Mouse (Mus musculus): Measurements from ENCODE around the gene Selenoi.
"Not testable (repeated sequence)": the region's sequence is repeated elsewhere in the genome, so short reads cannot be mapped to it uniquely, and the experiment has no call there.

The Selenoi gene

DNA sequence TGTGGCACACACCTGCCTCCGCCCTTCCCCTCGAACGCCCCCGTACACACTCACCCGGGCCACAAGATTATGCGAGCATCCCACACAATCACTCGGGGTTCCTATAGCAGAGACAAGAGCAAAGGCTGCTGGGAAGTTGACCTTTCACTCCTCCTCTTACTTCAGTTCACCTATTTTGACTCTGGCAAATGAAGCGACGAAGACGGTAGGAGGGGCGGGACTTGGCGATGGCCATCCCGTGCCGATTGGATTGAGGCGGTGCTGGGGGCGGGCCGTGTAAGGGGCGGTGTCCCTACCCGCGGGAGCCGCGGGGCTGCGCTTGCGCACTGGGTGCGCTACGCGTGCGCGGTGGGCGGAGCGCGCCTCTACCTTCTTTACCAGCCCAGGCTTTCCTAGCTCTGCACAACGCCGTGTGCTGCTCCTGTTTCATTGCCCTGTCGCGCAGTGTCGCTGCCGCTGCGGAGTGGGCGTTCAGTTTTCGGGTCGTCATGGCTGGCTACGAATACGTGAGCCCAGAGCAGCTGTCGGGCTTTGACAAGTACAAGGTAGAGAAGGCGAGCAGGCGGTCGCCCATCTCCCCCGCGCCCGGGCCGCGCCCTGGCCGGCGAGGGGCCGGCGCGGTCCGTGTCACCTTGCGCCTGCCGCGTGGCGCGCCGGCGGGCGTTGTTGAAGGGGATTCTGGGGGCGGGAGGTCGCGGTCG, at the start of gene Selenoi:
Gene Selenoi (plus strand): TSS at position 311 of the 701 bp plus-strand sequence.
- peak; percentile 97 to 99 for DNase-seq (ENCODE audit: low spot score in 2 of 2)

DNA sequence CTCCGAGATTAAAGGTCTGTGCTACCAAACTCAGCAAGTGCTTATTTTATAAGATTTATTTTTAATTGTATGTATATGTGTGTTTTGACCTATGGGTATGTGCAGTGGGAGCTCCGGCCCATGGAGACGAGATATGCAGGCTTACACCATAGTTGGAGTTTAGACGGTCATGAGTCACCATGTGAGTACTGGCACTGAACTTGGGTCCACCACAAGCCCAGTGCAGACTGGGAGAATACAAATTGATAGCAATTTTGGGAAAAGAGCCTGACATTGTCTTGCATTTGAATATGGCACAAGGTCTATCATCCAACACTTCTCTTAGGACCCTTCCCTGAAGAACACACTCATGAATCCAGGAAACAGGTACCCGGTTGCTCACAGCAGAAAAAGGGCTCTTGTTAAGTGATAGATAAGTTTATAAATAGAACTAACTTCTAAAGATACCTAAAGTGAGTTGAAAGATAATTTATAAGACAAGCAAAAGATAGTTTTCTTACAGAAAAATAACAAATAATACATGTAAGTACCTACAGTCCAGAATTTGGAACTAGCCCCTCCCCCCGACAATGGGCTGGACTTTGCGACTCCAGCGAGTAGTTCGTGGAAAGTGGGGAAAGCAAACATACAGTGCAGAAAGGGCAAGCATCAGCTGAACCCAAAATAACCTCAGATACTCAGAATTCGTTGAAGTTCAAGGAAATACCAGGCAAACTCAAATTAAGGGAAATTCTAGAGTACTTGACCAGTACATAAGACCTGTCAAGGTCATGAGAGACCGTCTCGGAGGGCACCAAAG, 44.5 kb upstream of the Selenoi start:
- no peak for DNase-seq (ENCODE audit: low spot score in 2 of 2)

DNA sequence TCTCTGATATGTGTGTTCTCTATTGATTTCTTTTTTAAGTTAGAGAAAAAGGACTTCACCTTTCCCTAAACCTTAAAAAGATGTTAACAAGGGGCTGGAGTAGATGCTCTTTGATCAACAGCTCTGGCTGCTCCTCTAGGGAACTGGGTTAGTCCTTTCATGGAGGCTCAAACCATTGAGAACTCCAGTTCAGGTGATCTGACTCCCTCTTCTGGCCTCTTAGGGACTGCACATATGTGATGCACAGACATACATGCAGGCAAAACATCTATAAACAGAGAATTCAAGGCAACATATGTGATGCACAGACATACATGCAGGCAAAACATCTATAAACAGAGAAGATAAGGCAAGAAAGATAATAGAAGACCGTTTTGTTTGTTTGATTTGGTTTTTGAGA, 39.9 kb upstream of the Selenoi start:
- DNase-seq (ENCODE audit: low spot score in 2 of 2): no peak

DNA sequence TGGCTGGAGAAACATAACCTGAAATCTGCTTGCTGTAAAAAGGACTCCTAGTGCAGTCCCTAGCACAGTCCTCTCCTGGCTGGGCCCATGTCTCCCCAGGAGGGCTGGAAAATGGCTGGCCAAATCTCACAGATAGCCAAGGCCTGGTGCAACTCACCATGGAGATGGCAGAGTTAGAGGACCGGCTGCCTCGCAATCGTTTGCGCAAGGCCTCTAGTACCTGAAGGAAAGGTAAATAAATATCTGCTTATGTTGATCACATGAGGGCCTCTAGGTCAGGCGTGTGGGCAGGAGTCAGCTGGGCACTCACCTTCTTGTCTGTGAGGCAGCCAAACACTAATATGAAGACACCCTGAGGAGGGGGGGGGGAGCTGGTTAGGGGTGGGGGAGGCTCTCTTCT, 37.0 kb upstream of the Selenoi start:
- no peak for DNase-seq (ENCODE audit: low spot score in 2 of 2)

DNA sequence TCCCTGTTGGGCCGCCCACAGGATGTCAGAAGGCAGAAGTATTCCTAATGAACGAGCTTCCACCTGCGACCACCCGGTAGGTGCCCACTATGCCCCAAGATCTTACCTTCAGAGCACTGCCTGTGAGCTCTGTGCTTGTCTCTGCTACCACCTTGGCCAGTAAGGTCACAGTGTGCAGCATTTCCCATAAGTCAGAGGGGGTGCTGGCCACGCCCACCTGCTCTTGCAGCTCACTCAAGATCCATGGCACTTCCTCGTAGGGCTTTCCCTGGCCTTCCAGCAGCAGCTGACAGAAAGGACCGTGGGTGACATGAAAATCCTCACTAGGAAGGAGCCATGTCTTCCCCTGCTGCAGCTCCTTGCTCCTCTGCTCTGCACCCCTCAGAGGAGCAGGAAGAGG, 34.1 kb upstream of the Selenoi start:
- DNase-seq (ENCODE audit: low spot score in 2 of 2): no peak

DNA sequence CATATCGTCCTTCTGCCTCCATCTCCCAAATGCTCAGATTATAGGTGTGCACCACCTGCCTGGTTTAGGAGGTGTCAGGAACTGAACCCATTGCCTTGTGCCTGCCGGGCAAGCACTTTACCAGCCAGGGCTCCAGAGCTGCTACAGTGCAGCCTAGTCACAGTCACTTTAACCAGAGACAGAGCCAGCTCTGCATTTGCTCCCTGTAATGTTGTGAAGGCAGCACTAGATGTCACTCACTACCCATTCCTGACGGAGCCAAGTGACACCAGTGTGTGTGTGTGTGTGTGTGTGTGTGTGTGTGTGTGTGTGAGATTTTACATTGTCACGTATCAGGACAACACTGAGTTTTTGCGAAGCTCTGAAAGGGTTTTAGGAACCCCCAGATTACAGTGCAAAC, 30.9 kb upstream of the Selenoi start:
- DNase-seq (ENCODE audit: low spot score in 2 of 2): no peak

DNA sequence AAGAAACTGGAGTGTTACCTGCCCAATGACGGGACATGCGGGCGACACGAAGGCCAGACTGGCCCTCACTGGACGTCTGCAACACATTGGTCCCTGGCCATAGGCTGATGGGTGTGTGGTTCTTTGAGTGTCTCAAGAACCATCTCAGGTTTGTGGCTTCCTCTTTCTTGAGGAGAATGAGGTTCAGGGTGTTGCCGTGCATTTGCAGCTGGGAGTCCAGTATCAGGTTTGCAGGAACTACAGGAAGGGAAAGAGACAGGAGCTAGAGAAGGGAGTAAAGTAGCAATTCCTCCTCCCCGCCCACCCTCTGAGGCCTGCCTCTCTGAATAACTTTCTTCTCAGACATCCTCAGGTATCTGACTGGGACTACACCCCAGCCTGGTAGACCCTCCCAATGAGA, 30.2 kb upstream of the Selenoi start:
- no peak for DNase-seq (ENCODE audit: low spot score in 2 of 2)

DNA sequence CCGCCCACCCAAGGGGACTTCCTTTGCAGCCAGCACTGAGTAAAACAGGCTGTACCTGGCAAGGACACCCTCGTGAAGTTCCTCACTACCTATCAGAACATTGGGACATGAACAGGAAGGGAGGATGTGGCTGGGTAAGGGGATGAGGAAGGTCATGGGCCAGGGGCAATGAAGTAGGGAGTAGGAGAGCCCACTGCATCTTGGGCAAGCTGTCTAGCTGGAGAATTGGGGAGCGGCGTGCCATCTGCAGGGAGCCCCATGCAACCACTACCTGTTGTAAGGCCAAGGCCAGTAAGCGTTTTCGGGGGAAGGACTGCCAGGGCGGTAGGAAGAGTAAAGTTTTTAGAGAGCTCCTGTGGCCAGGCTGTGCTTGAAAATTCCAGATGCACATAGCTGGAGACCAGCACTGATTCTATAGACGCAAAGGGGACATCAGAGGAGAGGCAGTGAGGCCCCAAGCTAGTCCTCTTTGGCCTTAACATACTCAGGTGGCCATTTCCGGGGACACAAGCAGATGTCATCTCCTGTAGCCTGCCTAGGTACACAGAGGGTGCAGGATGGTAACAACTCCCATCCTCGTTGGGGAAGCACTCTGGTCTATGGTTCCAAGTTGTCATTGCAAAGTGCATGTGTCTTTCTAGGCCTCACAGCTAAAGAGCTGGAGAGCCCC, 29.0 kb upstream of the Selenoi start:
- DNase-seq (ENCODE audit: low spot score in 2 of 2): no peak

DNA sequence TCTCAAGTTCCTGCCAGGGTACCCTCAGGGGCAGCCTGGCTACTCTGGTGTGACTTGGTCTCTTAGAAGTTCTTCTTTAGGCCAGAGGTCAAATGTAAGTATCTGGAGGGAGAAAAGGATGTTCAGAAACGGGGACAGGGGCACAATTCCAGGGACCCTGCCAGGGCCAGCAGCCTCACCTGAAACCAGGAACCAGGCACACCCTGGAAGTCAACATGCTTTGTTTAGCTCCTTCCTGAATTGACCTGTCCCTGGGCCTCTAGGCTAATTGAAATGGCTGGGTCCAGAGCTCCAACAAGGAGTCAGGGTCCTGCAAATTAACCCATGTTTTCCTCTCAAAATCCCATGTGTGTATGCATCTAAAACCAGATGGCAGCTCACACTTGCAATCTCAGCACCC, 27.9 kb upstream of the Selenoi start:
- DNase-seq (ENCODE audit: low spot score in 2 of 2): no peak

DNA sequence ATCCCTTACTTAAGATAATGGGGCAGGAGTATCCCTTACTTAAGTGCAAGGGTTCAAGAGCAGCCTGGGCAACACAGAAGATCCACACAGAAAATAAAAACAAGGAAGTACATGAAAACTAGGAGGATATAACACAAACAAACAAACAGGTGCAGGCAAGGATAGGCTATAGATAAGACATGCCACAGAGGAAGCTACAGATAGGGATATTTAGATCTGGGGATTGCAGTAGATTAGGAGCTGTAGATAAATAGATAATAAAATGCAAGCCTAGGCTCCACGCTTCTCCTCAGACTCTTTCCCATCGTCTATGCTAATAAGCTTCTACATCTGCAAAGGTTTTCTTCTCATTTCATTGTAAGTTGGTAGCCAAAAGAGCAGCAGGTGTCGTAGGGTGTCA, 27.3 kb upstream of the Selenoi start:
- no peak for DNase-seq (ENCODE audit: low spot score in 2 of 2)

DNA sequence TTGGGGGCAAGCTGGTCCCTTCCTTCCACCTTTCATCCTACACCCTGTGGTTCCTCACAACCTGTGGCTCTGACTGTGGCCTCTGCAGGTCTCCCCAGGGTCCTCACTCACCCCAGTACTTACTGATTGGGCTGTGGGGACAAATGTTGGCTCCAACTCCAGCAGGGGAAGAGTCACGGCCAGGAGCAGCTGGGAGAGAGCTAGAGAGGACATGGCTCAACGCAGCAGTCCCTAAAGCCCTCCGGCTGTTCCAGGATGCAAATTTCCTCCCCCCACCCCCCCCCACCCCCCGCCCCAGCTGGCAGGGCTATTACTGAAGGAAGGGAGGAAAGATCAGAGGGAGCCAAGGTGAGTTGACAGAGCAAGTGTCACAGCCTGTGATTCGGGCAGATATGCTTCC, 26.9 kb upstream of the Selenoi start, which contains the start of gene Adgrf3:
Gene Adgrf3 (minus strand): TSS at position 230 of the 400 bp plus-strand sequence.
- DNase-seq (ENCODE audit: low spot score in 2 of 2): no peak

DNA sequence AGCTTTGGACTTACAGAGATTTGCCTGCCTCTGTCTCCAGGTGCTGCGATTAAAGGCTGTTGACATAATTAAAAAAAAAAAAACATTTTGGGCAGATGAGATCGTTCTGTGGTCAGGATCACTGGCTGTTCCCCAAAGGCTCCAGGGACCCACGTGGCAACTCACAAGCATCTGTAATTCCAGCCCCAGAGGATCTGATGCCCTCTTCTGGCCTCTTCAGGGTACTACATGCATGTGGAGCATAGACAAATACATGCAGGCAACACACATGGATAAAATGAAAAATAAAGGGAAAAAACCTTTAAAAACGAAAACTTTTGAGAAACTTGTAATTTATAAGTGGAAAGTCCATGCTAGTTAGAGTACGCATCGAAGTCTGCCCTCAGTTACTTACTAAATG, 25.1 kb upstream of the Selenoi start:
- DNase-seq (ENCODE audit: low spot score in 2 of 2): no peak

DNA sequence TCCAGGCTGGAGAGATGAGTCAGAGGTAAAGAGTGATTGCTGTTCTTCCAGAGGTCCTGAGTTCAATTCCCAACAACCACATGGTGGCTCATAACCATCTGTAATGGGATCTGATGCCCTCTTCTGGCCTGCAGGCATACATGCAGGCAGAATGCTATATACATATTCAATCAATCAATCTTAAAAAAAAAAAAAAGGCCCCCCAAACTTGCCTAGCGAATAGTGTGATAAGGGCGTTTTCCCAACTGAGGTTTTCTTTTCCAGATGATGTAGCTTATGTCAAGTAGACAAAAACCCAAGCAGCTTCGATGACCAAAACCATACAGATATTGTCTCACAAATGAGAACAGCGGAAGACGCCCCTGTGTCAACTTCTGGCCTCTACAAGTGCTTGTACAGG, 21.6 kb upstream of the Selenoi start:
- not testable (repeated sequence) for DNase-seq (ENCODE audit: low spot score in 2 of 2)

DNA sequence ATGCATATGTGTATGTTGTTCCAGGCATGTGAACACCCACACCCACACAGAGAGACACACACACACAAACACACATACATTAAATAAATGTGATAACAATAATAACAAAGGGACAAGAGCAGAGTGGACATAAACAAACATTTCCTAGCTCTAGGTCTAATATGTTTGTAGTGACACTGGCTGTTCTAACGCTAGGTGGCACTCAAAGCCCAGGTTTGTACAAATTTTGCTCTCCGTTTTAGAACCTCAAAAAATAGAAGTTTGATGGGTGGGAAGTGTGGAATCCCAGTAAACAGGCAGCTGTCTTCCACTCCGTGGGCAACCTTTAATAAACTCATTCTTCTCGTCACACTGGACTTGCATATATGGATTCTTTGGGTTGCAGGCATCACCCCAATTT, 17.5 kb upstream of the Selenoi start:
- peak; percentile 24 to 44 for DNase-seq (ENCODE audit: low spot score in 2 of 2)

DNA sequence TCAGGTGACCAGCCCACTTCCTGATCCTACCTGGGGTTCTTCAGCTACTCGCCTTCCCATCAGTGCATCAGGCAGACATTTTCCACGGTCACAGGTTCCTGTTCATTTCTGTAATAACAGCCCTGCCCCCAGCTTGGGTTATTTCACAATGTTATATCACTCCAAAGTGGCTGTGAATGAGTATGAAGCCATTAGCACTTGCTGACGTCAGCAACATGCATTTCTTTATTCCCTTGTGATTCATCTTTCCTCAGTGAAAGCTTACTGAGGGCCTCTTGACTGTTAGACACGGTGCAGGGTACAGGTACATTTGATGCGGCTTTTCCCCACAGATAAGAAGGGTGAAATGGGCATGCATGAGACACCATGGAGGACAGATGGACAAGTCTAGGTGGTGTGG, 16.4 kb upstream of the Selenoi start:
- DNase-seq (ENCODE audit: low spot score in 2 of 2): no peak

DNA sequence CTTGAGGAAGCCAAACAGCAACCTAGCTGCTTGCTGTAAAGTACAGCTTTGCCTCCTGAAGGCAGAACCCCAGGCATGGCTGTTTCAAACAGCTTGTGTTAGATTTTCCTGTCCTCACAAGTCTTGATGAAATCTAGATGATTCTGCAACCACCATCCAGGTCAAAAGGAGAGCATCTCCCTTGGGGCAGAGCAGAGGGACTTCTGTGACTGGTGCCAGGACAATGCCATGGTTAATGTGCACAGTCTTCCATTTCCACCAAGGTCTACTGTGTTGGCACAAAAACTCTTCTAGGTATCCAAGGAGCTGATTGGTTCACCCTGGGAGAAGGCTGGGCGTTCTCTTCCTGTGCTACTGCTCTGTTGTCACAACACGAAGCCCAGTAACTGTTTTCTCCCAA, 12.7 kb upstream of the Selenoi start:
- DNase-seq (ENCODE audit: low spot score in 2 of 2): no peak

DNA sequence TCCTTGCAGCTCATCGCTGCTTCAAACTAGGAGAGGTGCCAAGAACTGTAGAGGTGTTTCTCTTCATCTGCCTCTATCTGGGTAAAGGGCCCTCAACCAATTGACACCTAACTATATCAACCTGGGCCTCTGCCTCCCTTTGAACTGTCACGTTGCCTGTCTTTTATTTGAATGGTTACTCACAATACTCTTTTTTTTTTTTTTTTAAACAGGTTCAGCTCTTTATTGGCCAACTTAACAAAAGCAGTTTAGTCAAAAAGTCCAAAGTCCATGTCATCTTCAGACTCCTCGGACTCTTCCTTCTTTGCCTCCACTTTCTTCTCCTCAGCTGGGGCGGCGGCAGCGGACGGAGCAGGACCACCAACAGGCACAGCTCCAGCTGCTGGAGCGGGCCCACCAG, 11.7 kb upstream of the Selenoi start:
- DNase-seq (ENCODE audit: low spot score in 2 of 2): no peak

DNA sequence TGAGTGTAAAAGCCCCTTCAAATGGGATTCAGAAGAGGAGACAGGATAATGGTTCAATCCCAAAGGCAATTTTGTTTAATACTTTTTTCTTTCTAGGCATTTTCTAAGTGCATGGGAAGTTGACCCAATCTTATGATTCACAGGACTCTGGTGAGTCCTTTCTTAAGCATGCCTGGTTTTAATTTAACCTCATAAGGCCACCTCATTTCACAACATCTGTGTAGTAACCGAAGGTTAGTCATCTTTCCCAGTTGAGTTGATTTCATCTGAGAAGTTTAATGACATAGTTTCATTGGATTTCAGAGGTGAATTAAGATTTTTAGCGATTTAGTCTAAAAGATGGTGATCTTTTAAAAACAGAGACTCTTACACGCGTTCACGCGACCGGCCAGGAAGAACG, 9.7 kb upstream of the Selenoi start:
- no peak for DNase-seq (ENCODE audit: low spot score in 2 of 2)

DNA sequence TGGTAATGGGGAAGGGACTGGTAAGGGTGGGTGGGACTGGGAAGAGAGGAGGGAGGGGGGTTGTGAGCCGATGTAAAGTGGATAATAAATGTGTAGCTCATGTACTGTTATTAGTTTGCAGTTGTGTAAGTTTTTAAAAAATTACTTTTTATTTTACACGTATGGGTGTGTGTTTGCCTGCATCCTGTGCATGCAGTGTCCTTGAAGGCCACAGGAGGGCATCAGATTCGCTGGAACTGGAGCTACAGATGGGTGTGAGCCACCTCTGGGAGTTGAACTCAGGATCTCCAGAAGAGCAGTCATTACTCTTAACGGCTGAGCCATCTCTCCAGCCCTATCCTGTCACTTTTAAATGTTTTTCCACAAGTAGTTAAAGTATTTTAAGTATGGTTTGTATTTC, 1.5 kb upstream of the Selenoi start:
- no peak for DNase-seq (ENCODE audit: low spot score in 2 of 2)

DNA sequence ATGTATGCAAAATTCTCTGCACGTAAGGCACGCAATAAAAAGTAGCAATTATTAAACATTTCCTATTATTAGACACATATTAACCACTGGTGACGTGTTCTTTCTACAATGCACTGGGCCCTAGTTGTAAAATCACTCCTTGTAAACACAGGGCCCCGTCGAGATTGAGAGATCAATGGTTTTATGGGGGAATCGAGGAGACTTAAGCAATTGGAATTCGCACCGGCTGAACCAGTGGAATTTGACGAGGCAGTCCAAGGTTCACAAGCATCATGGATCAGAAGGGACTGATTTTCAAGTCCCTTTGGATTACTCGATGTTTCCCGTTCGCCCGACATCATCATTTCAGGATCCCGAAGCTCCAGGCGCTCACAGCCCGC, 500 bp upstream of the Selenoi start:
- no peak for DNase-seq (ENCODE audit: low spot score in 2 of 2)

DNA sequence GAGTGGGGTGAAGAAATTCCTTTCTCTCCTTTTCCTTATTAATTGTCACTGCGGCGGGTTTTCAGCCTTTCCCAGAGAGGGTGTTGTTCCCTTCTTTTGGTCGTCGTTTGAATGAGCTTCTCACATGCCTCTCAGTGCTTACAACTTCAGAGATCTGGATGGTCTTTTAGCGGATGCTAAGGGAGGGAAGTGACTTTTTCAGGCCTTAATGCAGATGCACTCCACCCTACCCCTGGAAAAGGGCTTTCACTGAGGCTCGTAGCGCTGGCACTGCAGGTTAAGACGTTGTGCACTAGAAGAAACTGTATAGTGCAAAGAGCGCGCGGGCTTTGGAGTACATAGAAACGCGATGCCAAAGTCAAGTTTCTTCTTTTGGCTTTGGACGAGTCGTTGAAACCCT, 661 bp downstream of the Selenoi start:
- no peak for DNase-seq (ENCODE audit: low spot score in 2 of 2)

DNA sequence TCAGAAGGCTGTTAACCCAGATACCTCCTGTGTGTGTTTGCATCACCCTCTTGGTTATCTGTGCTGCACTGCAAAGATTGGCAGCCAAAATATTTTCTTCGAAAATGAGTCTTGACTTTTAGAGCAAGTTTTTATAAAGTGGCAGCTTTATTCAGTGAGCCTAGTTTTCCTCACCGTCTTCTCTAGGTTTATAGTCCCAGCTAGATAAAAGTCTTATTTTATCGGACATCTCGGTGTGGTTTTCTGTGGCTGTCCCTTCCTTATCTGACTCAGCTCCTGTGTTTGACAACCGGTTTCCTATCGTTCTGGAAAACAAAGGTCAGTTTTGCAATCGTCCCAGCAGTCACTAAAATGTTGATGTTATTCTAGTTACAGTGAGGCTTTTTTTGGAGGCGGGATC, 1.6 kb downstream of the Selenoi start:
- no peak for DNase-seq (ENCODE audit: low spot score in 2 of 2)

DNA sequence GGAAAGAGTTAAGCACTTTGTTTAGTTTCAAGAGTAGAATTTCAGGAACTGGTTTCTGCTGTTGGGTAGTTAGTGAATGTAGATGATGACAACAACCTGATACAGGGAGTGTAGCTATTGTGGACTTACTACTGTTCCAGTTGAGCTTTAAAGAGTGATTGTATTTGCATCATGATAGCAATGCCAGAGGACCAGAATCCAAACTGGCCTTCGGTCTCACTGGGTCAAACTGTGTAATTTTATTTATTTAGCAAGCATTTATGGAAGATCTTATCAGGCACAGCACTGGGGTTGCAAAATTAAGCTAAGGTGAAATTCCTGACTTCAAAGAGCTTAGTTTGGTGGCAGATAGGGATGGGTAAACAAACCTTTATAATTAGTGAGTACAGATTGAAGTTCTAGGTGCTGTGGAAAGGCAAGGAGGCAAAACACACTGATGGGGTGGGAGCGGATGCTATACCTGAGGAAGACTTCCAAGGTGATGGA, 3.3 kb downstream of the Selenoi start:
- no peak for DNase-seq (ENCODE audit: low spot score in 2 of 2)

Data from urinary bladder, adult 18-20 months (tissue).